Mouse (Mus musculus): ENCODE measurements at regions not wholly inside any gene's neighbourhood (a gene's known extent, or its start where the extent isn't known, plus 50 kb on each side); places are given as distances from the start of the nearest gene placed in this dataset.

- DNase-seq (ENCODE audit: low read depth, low spot score): no peak
- Histone ChIP-seq H3K9ac (ENCODE audit: control insufficient read depth, low read depth, low read length, poor library complexity, severe bottlenecking) (no peak overlapping the region), H3K27ac (ENCODE audit: control insufficient read depth, low read depth, low read length) (no peak overlapping the region), H3K4me3 (ENCODE audit: control insufficient read depth in 1 of 2, insufficient read depth in 1 of 2, low read depth in 2 of 2, low read length in 2 of 2) (no peak overlapping the region), H3K36me3 (ENCODE audit: control insufficient read depth in 1 of 2, insufficient read depth in 2 of 2, low read length in 2 of 2) (no peaks in the 10 kb centered on the region), H3K27me3 (ENCODE audit: control insufficient read depth in 1 of 2, insufficient read depth in 2 of 2, low read length in 2 of 2) (no peaks in the 10 kb centered on the region), H3K79me2 (ENCODE audit: control insufficient read depth, insufficient read depth, low read length, poor library complexity) (no peaks in the 10 kb centered on the region), H3K9me3 (replicated peaks; ENCODE audit: insufficient read depth, low read length) (no peaks in the 10 kb centered on the region), H3K4me1 (ENCODE audit: control insufficient read depth in 1 of 2, insufficient read depth in 2 of 2, low read length in 2 of 2) (no peaks in the 10 kb centered on the region)
- TF ChIP-seq TCF12 (IDR thresholded peaks at IDR 0.05; ENCODE audit: low read depth, low read length): no peak
- no peak for TF ChIP-seq MAZ (IDR thresholded peaks at IDR 0.05; ENCODE audit: low read depth, low read length)
- no peak for TF ChIP-seq MEF2A (IDR thresholded peaks at IDR 0.05; ENCODE audit: extremely low read depth, insufficient replicate concordance, low read depth, low read length, poor library complexity, severe bottlenecking)
- no peak for TF ChIP-seq USF1 (IDR thresholded peaks at IDR 0.05; ENCODE audit: low read depth, low read length)
- no peak for TF ChIP-seq CHD2 (IDR thresholded peaks at IDR 0.05; ENCODE audit: low read length)
- no peak for TF ChIP-seq SMC3 (IDR thresholded peaks at IDR 0.05; ENCODE audit: low read depth, low read length)
- TF ChIP-seq E2F4 (IDR thresholded peaks at IDR 0.05; ENCODE audit: borderline replicate concordance, low read depth, low read length): no peak
- TF ChIP-seq GABPA (IDR thresholded peaks at IDR 0.05; ENCODE audit: low read depth, low read length): no peak
- no peak for TF ChIP-seq CHD1 (IDR thresholded peaks at IDR 0.05; ENCODE audit: low read depth, low read length)
- TF ChIP-seq ZNF384 (IDR thresholded peaks at IDR 0.05; ENCODE audit: low read depth, low read length): no peak
- TF ChIP-seq NRF1 (IDR thresholded peaks at IDR 0.05; ENCODE audit: insufficient read depth, low read depth, low read length, poor library complexity, severe bottlenecking): no peak
- no peak for TF ChIP-seq NELFE (IDR thresholded peaks at IDR 0.05; ENCODE audit: low read depth, low read length)
- no peak for TF ChIP-seq SIN3A (IDR thresholded peaks at IDR 0.05; ENCODE audit: low read length)
- no peak for TF ChIP-seq MXI1 (IDR thresholded peaks at IDR 0.05; ENCODE audit: low read depth, low read length)
- no peak for TF ChIP-seq USF2 (IDR thresholded peaks at IDR 0.05; ENCODE audit: borderline replicate concordance in 1 of 2, insufficient read depth in 1 of 2, low read depth in 1 of 2, low read length in 2 of 2)
- TF ChIP-seq MYC (IDR thresholded peaks at IDR 0.05; ENCODE audit: low read depth, low read length): no peak
- TF ChIP-seq ETS1 (IDR thresholded peaks at IDR 0.05; ENCODE audit: low read depth, low read length): no peak
- TF ChIP-seq GATA1 (IDR thresholded peaks at IDR 0.05; ENCODE audit: low read depth, low read length): no peak
- TF ChIP-seq MAFK (IDR thresholded peaks at IDR 0.05; ENCODE audit: borderline replicate concordance, low read depth, low read length): no peak
These were observed 126.4 kb upstream of the Steap4 start for GRCm38 (mm10) chr5:7833812-7834211.

GRCm38 (mm10) chr5:7863047-7863446 lies 97.2 kb upstream of the Steap4 start:
- Histone ChIP-seq H3K79me2 (ENCODE audit: control insufficient read depth, insufficient read depth, low read length, poor library complexity) (no peaks in the 10 kb centered on the region), H3K9ac (ENCODE audit: control insufficient read depth, low read depth, low read length, poor library complexity, severe bottlenecking) (no peak overlapping the region), H3K4me3 (ENCODE audit: control insufficient read depth in 1 of 2, insufficient read depth in 1 of 2, low read depth in 2 of 2, low read length in 2 of 2) (no peak overlapping the region), H3K27ac (ENCODE audit: control insufficient read depth, low read depth, low read length) (no peak overlapping the region), H3K9me3 (replicated peaks; ENCODE audit: insufficient read depth, low read length) (no peaks in the 10 kb centered on the region), H3K27me3 (ENCODE audit: control insufficient read depth in 1 of 2, insufficient read depth in 2 of 2, low read length in 2 of 2) (no peaks in the 10 kb centered on the region), H3K4me1 (ENCODE audit: control insufficient read depth in 1 of 2, insufficient read depth in 2 of 2, low read length in 2 of 2) (no peaks in the 10 kb centered on the region), H3K36me3 (ENCODE audit: control insufficient read depth in 1 of 2, insufficient read depth in 2 of 2, low read length in 2 of 2) (no peaks in the 10 kb centered on the region)
- no peak for TF ChIP-seq NELFE (IDR thresholded peaks at IDR 0.05; ENCODE audit: low read depth, low read length)
- TF ChIP-seq MAFK (IDR thresholded peaks at IDR 0.05; ENCODE audit: borderline replicate concordance, low read depth, low read length): no peak
- TF ChIP-seq USF1 (IDR thresholded peaks at IDR 0.05; ENCODE audit: low read depth, low read length): no peak
- no peak for TF ChIP-seq TCF12 (IDR thresholded peaks at IDR 0.05; ENCODE audit: low read depth, low read length)
- no peak for TF ChIP-seq CHD1 (IDR thresholded peaks at IDR 0.05; ENCODE audit: low read depth, low read length)
- TF ChIP-seq MYB (IDR thresholded peaks at IDR 0.05; ENCODE audit: low read depth, low read length): no peak
- no peak for TF ChIP-seq ZNF384 (IDR thresholded peaks at IDR 0.05; ENCODE audit: low read depth, low read length)
- TF ChIP-seq POLR2AphosphoS2 (IDR thresholded peaks at IDR 0.05; ENCODE audit: low read length): no peak
- no peak for TF ChIP-seq KAT2A (conservative IDR thresholded peaks at IDR 0.05; ENCODE audit: low read depth, low read length)
- no peak for TF ChIP-seq TBP (IDR thresholded peaks at IDR 0.05; ENCODE audit: low read depth, low read length)
- TF ChIP-seq E2F4 (IDR thresholded peaks at IDR 0.05; ENCODE audit: borderline replicate concordance, low read depth, low read length): no peak
- TF ChIP-seq POLR2AphosphoS5 (IDR thresholded peaks at IDR 0.05; ENCODE audit: borderline replicate concordance, low read depth, low read length): no peak
- no peak for TF ChIP-seq MYC (IDR thresholded peaks at IDR 0.05; ENCODE audit: low read depth, low read length)
- TF ChIP-seq RAD21 (IDR thresholded peaks at IDR 0.05; ENCODE audit: low read depth, low read length): no peak
- no peak for TF ChIP-seq HCFC1 (IDR thresholded peaks at IDR 0.05; ENCODE audit: low read depth, low read length)
- TF ChIP-seq MAX (IDR thresholded peaks at IDR 0.05; ENCODE audit: low read length): no peak
- TF ChIP-seq MEF2A (IDR thresholded peaks at IDR 0.05; ENCODE audit: extremely low read depth, insufficient replicate concordance, low read depth, low read length, poor library complexity, severe bottlenecking): no peak
- no peak for TF ChIP-seq ELF1 (IDR thresholded peaks at IDR 0.05; ENCODE audit: low read depth, low read length)
- no peak for TF ChIP-seq USF2 (IDR thresholded peaks at IDR 0.05; ENCODE audit: borderline replicate concordance in 1 of 2, insufficient read depth in 1 of 2, low read depth in 1 of 2, low read length in 2 of 2)
- TF ChIP-seq UBTF (IDR thresholded peaks at IDR 0.05; ENCODE audit: borderline replicate concordance, insufficient read depth, low read depth, low read length): no peak
- DNase-seq (ENCODE audit: low read depth, low spot score): no peak

Measured in MEL (cell line).